Comparison of ENCODE assay signal across 8 mouse cellular contexts in genomic region chr10:79986963-79987362, GRCm38 (mm10). TPM values are rescaled to one million over a fixed set of nuclear protein-coding genes. Genes with fewer than 3 reads are reported as not detected.
DNase-seq lines count a peak whose midpoint lies in the region; ATAC-seq and TF ChIP-seq lines count a peak whose summit lies in the region.

No protein-coding gene starts in this region.

- H3K9me3 ChIP-seq in embryonic facial prominence, embryonic 12.5 days: peaks cover 8% of the 10 kb centered on the region; the same call in 1 of the 2 replicates
- no peaks in the 10 kb centered on the region for H3K9me3 ChIP-seq in heart, embryonic 11.5 days (replicated peaks; ENCODE audit: control insufficient read depth, low read length)
- H3K9me3 ChIP-seq in kidney, embryonic 15.5 days (replicated peaks): peaks cover 7% of the 10 kb centered on the region; the same call in 1 of the 2 replicates

- H3K27ac ChIP-seq in embryonic facial prominence, embryonic 12.5 days: peak overlapping the region; percentile 93
- peak overlapping the region; percentile 96 for H3K27ac ChIP-seq in heart, embryonic 11.5 days (ENCODE audit: low read depth, low read length)
- peak overlapping the region; percentile 99 for H3K27ac ChIP-seq in kidney, embryonic 15.5 days
- peak overlapping the region; percentile 4; the same call in 1 of the 2 replicates for H3K27ac ChIP-seq in liver, adult 2 months (replicated peaks; ENCODE audit: insufficient read depth, low read depth, low read length)

- peaks cover 50% of the 10 kb centered on the region for H3K4me1 ChIP-seq in embryonic facial prominence, embryonic 12.5 days
- peaks cover 48% of the 10 kb centered on the region for H3K4me1 ChIP-seq in heart, embryonic 11.5 days (ENCODE audit: control insufficient read depth, insufficient read depth, low read length)
- H3K4me1 ChIP-seq in kidney, embryonic 15.5 days: peaks cover 71% of the 10 kb centered on the region
- peaks cover 21% of the 10 kb centered on the region for H3K4me1 ChIP-seq in liver, adult 2 months (ENCODE audit: control insufficient read depth, insufficient read depth, low read length)

- peak overlapping the region; percentile 90 for H3K4me2 ChIP-seq in embryonic facial prominence, embryonic 12.5 days (replicated peaks)
- H3K4me2 ChIP-seq in heart, embryonic 11.5 days: peak overlapping the region; percentile 81
- peak overlapping the region; percentile 79 for H3K4me2 ChIP-seq in kidney, embryonic 15.5 days

- H3K4me3 ChIP-seq in embryonic facial prominence, embryonic 12.5 days: peak overlapping the region; percentile 60; the same call in 1 of the 2 replicates
- no peak overlapping the region for H3K4me3 ChIP-seq in heart, embryonic 11.5 days (ENCODE audit: low read depth, low read length)
- H3K4me3 ChIP-seq in kidney, embryonic 15.5 days (replicated peaks): peak overlapping the region; percentile 71
- H3K4me3 ChIP-seq in liver, adult 2 months (ENCODE audit: insufficient read depth, low read depth, low read length): no peak overlapping the region

- peaks cover 13% of the 10 kb centered on the region for H3K36me3 ChIP-seq in embryonic facial prominence, embryonic 12.5 days
- peaks cover 12% of the 10 kb centered on the region for H3K36me3 ChIP-seq in heart, embryonic 11.5 days (ENCODE audit: control insufficient read depth, insufficient read depth, low read length)
- H3K36me3 ChIP-seq in kidney, embryonic 15.5 days: peaks cover 13% of the 10 kb centered on the region
- no peaks in the 10 kb centered on the region for H3K36me3 ChIP-seq in liver, adult 2 months (ENCODE audit: control insufficient read depth, insufficient read depth, low read length)

- TF ChIP-seq POLR2A in liver, adult 2 months (IDR thresholded peaks at IDR 0.05; ENCODE audit: extremely low read depth, insufficient read depth, low read length): no peak

- WGBS in embryonic facial prominence, embryonic 12.5 days: 4% methylated on average over 11 of the region's 11 CpGs
- WGBS in heart, embryonic 11.5 days (ENCODE audit: insufficient replicate concordance): 5% methylated on average over 11 of the region's 11 CpGs
- WGBS in kidney, embryonic 15.5 days: 4% methylated on average over 11 of the region's 11 CpGs
- 2% methylated on average over 11 of the region's 11 CpGs for WGBS in liver, adult 2 months

- H3K79me2 ChIP-seq in liver, adult 2 months (ENCODE audit: control insufficient read depth, insufficient read depth, low read length): peaks cover 13% of the 10 kb centered on the region; the same call in 1 of the 2 replicates

- no peaks in the 10 kb centered on the region; the same call in 1 of the 2 replicates for H3K27me3 ChIP-seq in embryonic facial prominence, embryonic 12.5 days
- H3K27me3 ChIP-seq in heart, embryonic 11.5 days (ENCODE audit: control insufficient read depth, insufficient read depth, low read length): no peaks in the 10 kb centered on the region
- H3K27me3 ChIP-seq in kidney, embryonic 15.5 days: peaks cover 6% of the 10 kb centered on the region; the same call in 1 of the 2 replicates
- 0 out of 2 replicates have a peak, but pooled peaks cover 2% of the 10 kb centered on the region for H3K27me3 ChIP-seq in liver, adult 2 months (ENCODE audit: control insufficient read depth, insufficient read depth, low read length)

- peak overlapping the region; percentile 34; the same call in 1 of the 2 replicates for H3K9ac ChIP-seq in embryonic facial prominence, embryonic 12.5 days
- H3K9ac ChIP-seq in heart, embryonic 11.5 days (ENCODE audit: low read depth, low read length): peak overlapping the region; percentile 75
- no peak overlapping the region; the same call in 1 of the 2 replicates for H3K9ac ChIP-seq in kidney, embryonic 15.5 days
- no peak overlapping the region for H3K9ac ChIP-seq in liver, adult 2 months (ENCODE audit: low read depth, low read length)

- peak; percentile 86 for TF ChIP-seq CTCF in liver, adult 2 months (IDR thresholded peaks at IDR 0.05; ENCODE audit: low read depth, low read length)

- no peak for ATAC-seq in frontal cortex, adult (ENCODE audit: low TSS enrichment)
- ATAC-seq in embryonic facial prominence, embryonic 12.5 days (ENCODE audit: insufficient number of reproducible peaks, insufficient read depth, low FRiP score, low TSS enrichment): no peak
- ATAC-seq in heart, embryonic 11.5 days (replicated peaks; ENCODE audit: insufficient number of reproducible peaks, low FRiP score, low TSS enrichment): no peak
- ATAC-seq in kidney, embryonic 15.5 days (replicated peaks; ENCODE audit: low FRiP score): no peak
- ATAC-seq in monocyte, adult 5-6 weeks (replicated peaks; ENCODE audit: insufficient number of reproducible peaks, low FRiP score, low TSS enrichment, poor library complexity, severe bottlenecking): peak; percentile 32

- DNase-seq in frontal cortex, postnatal 10 days (ENCODE audit: low spot score in 2 of 2): peak; percentile 70 to 75
- DNase-seq in liver, adult 2 months (ENCODE audit: extremely low read depth, low read depth, low spot score): peak; percentile 47
- DNase-seq in spleen, postnatal 4 days (ENCODE audit: low spot score in 2 of 2): peak; percentile 92 to 98

RNA-seq across cellular contexts. Expression of gene Cnn2, which starts 1.4 kb away (rescaled TPM):
- 311 and 313 TPM in 2 replicates for polyA plus RNA-seq in embryonic facial prominence, embryonic 12.5 days (2016; fragmentation: Nextera tagmentation; extraction: Ambion mirVana)
- polyA plus RNA-seq in heart, embryonic 11.5 days (2014; fragmentation: Nextera tagmentation; extraction: Ambion mirVana): 405 and 420 TPM in 2 replicates
- 253 and 292 TPM in 2 replicates for polyA plus RNA-seq in kidney, embryonic 15.5 days (2015; fragmentation: Nextera tagmentation; extraction: Ambion mirVana)
- total RNA-seq in liver, adult 2 months (2014; rRNA removed): 5.2 and 6.4 TPM in 2 replicates
- 6.9 and 9.8 TPM in 2 replicates for polyA plus RNA-seq in liver, adult 2 months (2012; rRNA removed)
- total RNA-seq in monocyte, adult 5-6 weeks (2017): 210 to 295 TPM (median 228 TPM) in 3 replicates

RNA-seq across cellular contexts. Expression of gene Tmem259, which starts 2.8 kb away (rescaled TPM):
- polyA plus RNA-seq in embryonic facial prominence, embryonic 12.5 days (2016; fragmentation: Nextera tagmentation; extraction: Ambion mirVana): 24.3 and 25.9 TPM in 2 replicates
- 12.8 and 15.6 TPM in 2 replicates for polyA plus RNA-seq in heart, embryonic 11.5 days (2014; fragmentation: Nextera tagmentation; extraction: Ambion mirVana)
- 15.7 and 17.5 TPM in 2 replicates for polyA plus RNA-seq in kidney, embryonic 15.5 days (2015; fragmentation: Nextera tagmentation; extraction: Ambion mirVana)
- 35.7 and 51.7 TPM in 2 replicates for total RNA-seq in liver, adult 2 months (2014; rRNA removed)
- 223 and 259 TPM in 2 replicates for polyA plus RNA-seq in liver, adult 2 months (2012; rRNA removed)
- total RNA-seq in monocyte, adult 5-6 weeks (2017): 49.0 to 80.6 TPM (median 59.1 TPM) in 3 replicates

RNA-seq across cellular contexts. Expression of gene Abca7, which starts 9.3 kb away (rescaled TPM):
- polyA plus RNA-seq in embryonic facial prominence, embryonic 12.5 days (2016; fragmentation: Nextera tagmentation; extraction: Ambion mirVana): 2.6 and 3.9 TPM in 2 replicates
- polyA plus RNA-seq in heart, embryonic 11.5 days (2014; fragmentation: Nextera tagmentation; extraction: Ambion mirVana): 2.1 and 2.8 TPM in 2 replicates
- polyA plus RNA-seq in kidney, embryonic 15.5 days (2015; fragmentation: Nextera tagmentation; extraction: Ambion mirVana): 3.9 and 4.5 TPM in 2 replicates
- 1.4 and 1.9 TPM in 2 replicates for total RNA-seq in liver, adult 2 months (2014; rRNA removed)
- polyA plus RNA-seq in liver, adult 2 months (2012; rRNA removed): 3.2 and 3.4 TPM in 2 replicates
- 33.6 to 53.0 TPM (median 45.9 TPM) in 3 replicates for total RNA-seq in monocyte, adult 5-6 weeks (2017)

RNA-seq across cellular contexts. Expression of gene Grin3b, which starts 16.4 kb away (rescaled TPM):
- polyA plus RNA-seq in embryonic facial prominence, embryonic 12.5 days (2016; fragmentation: Nextera tagmentation; extraction: Ambion mirVana): 0.50 and 0.92 TPM in 2 replicates
- 0.19 and 0.20 TPM in 2 replicates for polyA plus RNA-seq in heart, embryonic 11.5 days (2014; fragmentation: Nextera tagmentation; extraction: Ambion mirVana)
- polyA plus RNA-seq in kidney, embryonic 15.5 days (2015; fragmentation: Nextera tagmentation; extraction: Ambion mirVana): 0.31 and 0.39 TPM in 2 replicates
- 0.18 TPM in 1 of 2 replicates, not detected in the other for total RNA-seq in liver, adult 2 months (2014; rRNA removed)
- polyA plus RNA-seq in liver, adult 2 months (2012; rRNA removed): 0.45 TPM in 2 replicates
- not detected in 3 replicates for total RNA-seq in monocyte, adult 5-6 weeks (2017)

RNA-seq across cellular contexts. Expression of gene Wdr18, which starts 27.0 kb away (rescaled TPM):
- polyA plus RNA-seq in embryonic facial prominence, embryonic 12.5 days (2016; fragmentation: Nextera tagmentation; extraction: Ambion mirVana): 118 and 120 TPM in 2 replicates
- 89.8 and 97.6 TPM in 2 replicates for polyA plus RNA-seq in heart, embryonic 11.5 days (2014; fragmentation: Nextera tagmentation; extraction: Ambion mirVana)
- polyA plus RNA-seq in kidney, embryonic 15.5 days (2015; fragmentation: Nextera tagmentation; extraction: Ambion mirVana): 115 TPM in 2 replicates
- total RNA-seq in liver, adult 2 months (2014; rRNA removed): 24.8 TPM in 2 replicates
- polyA plus RNA-seq in liver, adult 2 months (2012; rRNA removed): 59.8 and 63.3 TPM in 2 replicates
- 7.8 to 14.2 TPM (median 8.8 TPM) in 3 replicates for total RNA-seq in monocyte, adult 5-6 weeks (2017)

Comparison
In these comparisons a context has a peak if more than half of its experiments do, and no peak if none do; other contexts are left out.
1. H3K27ac ChIP-seq: peak in every context shown above with its lines; median percentile 99 in kidney, embryonic 15.5 days; 96 in heart, embryonic 11.5 days; 93 in embryonic facial prominence, embryonic 12.5 days; 4 in liver, adult 2 months.
2. H3K4me3 ChIP-seq: peak in embryonic facial prominence, embryonic 12.5 days (single experiment) and kidney, embryonic 15.5 days (single experiment); none in heart, embryonic 11.5 days (single experiment) and liver, adult 2 months (single experiment).
3. H3K9ac ChIP-seq: peak in embryonic facial prominence, embryonic 12.5 days (single experiment) and heart, embryonic 11.5 days (single experiment); none in kidney, embryonic 15.5 days (single experiment) and liver, adult 2 months (single experiment).
4. RNA of gene Cnn2, which starts 1.4 kb away (polyA plus RNA-seq): 405 to 420 TPM in heart, embryonic 11.5 days, 311 to 313 TPM in embryonic facial prominence, embryonic 12.5 days and 253 to 292 TPM in kidney, embryonic 15.5 days; 6.9 to 9.8 TPM in liver, adult 2 months; every median in the first group is over 10 times any median in the second.
5. Peak in every context shown above with its lines, with median percentiles within 50 percentile points of each other: DNase-seq and H3K4me2 ChIP-seq.